Mouse (Mus musculus) forebrain, embryonic 14.5 days (tissue): Measurements from ENCODE around the gene Fam122c. TPM values are rescaled to one million over a fixed set of nuclear protein-coding genes. Genes with fewer than 3 reads are reported as not detected.
A peak's percentile ranks its signal among the peaks of the same experiment; 100 is the strongest.

Experiments used
- ATAC-seq: fragments of 200-750 bp; cut with Nextera tagmentation; 2 replicates; pipeline ENCODE4 v1.8.0; 2017; ENCODE audit warnings: mild to moderate bottlenecking, moderate library complexity
- DNase-seq: peaks from one replicate; pipeline ENCODE4 v3.0.0-alpha.2; 2015; ENCODE audit warnings: low spot score
- H3K27ac ChIP-seq: fragments of 300-500 bp; sonication (generic); 2 replicates; pipeline ENCODE4 v1.5.1; 2014; ENCODE audit warnings: low read depth, mild to moderate bottlenecking, control low read depth, low read length, moderate library complexity
- H3K27me3 ChIP-seq: fragments of 300-500 bp; sonication (generic); replicated peaks from 2 replicates; pipeline ENCODE4 v1.6.1; 2014; ENCODE audit warnings: low read length, control low read depth, mixed read lengths; ENCODE audit not compliant: control insufficient read depth, insufficient read depth
- H3K36me3 ChIP-seq: fragments of 300-500 bp; sonication (generic); 2 replicates; pipeline ENCODE4 v1.6.1; 2014; ENCODE audit warnings: low read length, control low read depth; ENCODE audit not compliant: control insufficient read depth, insufficient read depth
- H3K4me1 ChIP-seq: fragments of 300-500 bp; sonication (generic); 2 replicates; pipeline ENCODE4 v1.6.1; 2014; ENCODE audit warnings: antibody characterized with exemption, low read length, control low read depth; ENCODE audit not compliant: control insufficient read depth, insufficient read depth
- H3K4me2 ChIP-seq: fragments of 300-500 bp; sonication (generic); 2 replicates; pipeline ENCODE4 v1.6.1; 2014; ENCODE audit warnings: mild to moderate bottlenecking, control low read depth, low read length
- H3K4me3 ChIP-seq: fragments of 300-500 bp; sonication (generic); 2 replicates; pipeline ENCODE4 v1.5.1; 2014; ENCODE audit warnings: low read depth, low read length, control low read depth
- H3K9ac ChIP-seq: fragments of 300-500 bp; sonication (generic); 2 replicates; pipeline ENCODE4 v1.6.1; 2014; ENCODE audit warnings: mild to moderate bottlenecking, low read length, control low read depth, moderate library complexity
- H3K9me3 ChIP-seq: fragments of 300-500 bp; sonication (generic); replicated peaks from 2 replicates; pipeline ENCODE4 v1.6.1; 2016; ENCODE audit warnings: low read length, control low read depth, mixed read lengths; ENCODE audit not compliant: control insufficient read depth
- WGBS: fragments of 180-500 bp; shearing (Covaris S2); extraction: QIAGEN DNeasy Blood & Tissue Kit; methylation state at CpG from one replicate; pipeline ENCODE4 v1.1.7; 2014; 5-methylcytosine and 5-hydroxymethylcytosine counted together
- polyA plus RNA-seq: library from polyadenylated mRNA; unstranded; fragments of >200 nt; fragmentation: Nextera tagmentation; extraction: Ambion mirVana; gene quantifications from 2 replicates; pipeline ENCODE4 v1.2.1, GENCODE M21; 2014

Fam122c gene
- not detected in 2 replicates for polyA plus RNA-seq

- 23% methylated on average over 1 of the region's 1 CpGs for WGBS
- H3K36me3 ChIP-seq = no peaks in the 10 kb centered on the region
Observed at GRCm38 (mm10) chrX:53273124-53273523, at the start of gene Fam122c. Fam122c (plus strand) TSS chrX:53273424.

DNA sequence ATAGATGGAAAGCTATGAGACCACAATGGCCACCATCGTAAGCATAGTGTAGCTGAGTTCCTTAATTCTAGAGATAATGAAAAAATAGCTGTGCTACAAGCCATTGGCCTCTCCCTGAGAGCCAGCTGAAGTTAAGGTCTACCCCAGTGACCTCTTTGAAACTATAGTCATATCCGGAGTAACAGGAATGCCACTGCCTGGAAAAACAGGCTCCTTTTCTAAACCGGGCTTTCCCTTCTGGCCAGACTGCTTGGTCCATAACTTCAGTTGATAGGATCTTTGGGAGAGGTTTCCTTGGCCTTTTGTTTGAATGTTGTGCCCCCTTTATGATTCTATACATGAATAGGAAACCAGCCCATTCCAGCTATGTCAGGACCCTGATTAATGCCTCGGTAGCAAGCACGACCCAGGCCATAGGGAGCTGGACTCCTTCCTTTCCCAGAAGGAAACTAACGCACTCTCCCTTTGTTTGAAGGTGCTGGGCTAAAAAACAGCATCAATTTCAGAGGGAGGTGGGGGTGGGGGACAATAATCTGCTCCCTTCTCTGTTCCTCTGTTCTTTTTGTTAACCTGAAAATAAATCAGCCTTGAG is 48.8 kb upstream of the Fam122c start:
- H3K27me3 ChIP-seq = no peaks in the 10 kb centered on the region
- no peak overlapping the region for H3K9ac ChIP-seq
- WGBS = 66% methylated on average over 6 of the region's 6 CpGs
- no peak overlapping the region for H3K27ac ChIP-seq
- no peak for DNase-seq
- H3K4me2 ChIP-seq = no peak overlapping the region
- no peak for ATAC-seq
- H3K4me1 ChIP-seq = no peaks in the 10 kb centered on the region
- no peaks in the 10 kb centered on the region for H3K36me3 ChIP-seq
- H3K9me3 ChIP-seq = no peaks in the 10 kb centered on the region
- no peak overlapping the region for H3K4me3 ChIP-seq

More at GRCm38 (mm10) chrX:53273124-53273523, at the start of gene Fam122c:
- Histone ChIP-seq H3K4me1 (no peaks in the 10 kb centered on the region), H3K27ac (no peak within 1 kb of the TSS), H3K4me3 (no peak within 1 kb of the TSS), H3K27me3 (no peaks in the 10 kb centered on the region), H3K9ac (no peak within 1 kb of the TSS), H3K9me3 (no peaks in the 10 kb centered on the region), H3K4me2 (no peak within 1 kb of the TSS)
- DNase-seq (no peak), ATAC-seq (no peak)

DNA sequence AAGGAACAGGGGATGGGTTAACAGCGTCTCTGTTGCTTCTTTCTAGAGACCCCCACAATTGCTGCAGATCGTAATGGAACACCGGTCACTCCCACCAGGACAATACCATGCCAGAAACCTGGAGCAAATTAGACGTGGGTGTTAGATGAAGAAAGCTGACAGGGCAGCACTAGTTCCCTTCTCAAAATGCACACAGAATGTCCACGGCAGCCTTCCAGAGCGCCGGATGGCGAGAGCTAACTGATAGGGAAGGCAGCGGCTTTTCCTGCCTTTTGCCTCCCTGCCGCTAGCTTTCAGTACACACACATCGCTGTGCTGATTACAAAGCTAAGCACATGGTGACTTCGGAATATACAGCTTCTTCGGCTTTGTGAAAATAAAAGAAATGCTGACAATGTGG is 41.3 kb upstream of the Fam122c start:
- Histone ChIP-seq H3K4me3 (peak overlapping the region; percentile 16; the same call in 1 of the 2 replicates), H3K27ac (no peak overlapping the region), H3K36me3 (no peaks in the 10 kb centered on the region), H3K4me1 (no peaks in the 10 kb centered on the region), H3K9me3 (no peaks in the 10 kb centered on the region), H3K4me2 (peak overlapping the region; percentile 38; the same call in 1 of the 2 replicates), H3K9ac (peak overlapping the region; percentile 45; the same call in 1 of the 2 replicates), H3K27me3 (no peaks in the 10 kb centered on the region)
- ATAC-seq (no peak), DNase-seq (peak; percentile 46)
- WGBS = 51% methylated on average over 13 of the region's 13 CpGs

DNA sequence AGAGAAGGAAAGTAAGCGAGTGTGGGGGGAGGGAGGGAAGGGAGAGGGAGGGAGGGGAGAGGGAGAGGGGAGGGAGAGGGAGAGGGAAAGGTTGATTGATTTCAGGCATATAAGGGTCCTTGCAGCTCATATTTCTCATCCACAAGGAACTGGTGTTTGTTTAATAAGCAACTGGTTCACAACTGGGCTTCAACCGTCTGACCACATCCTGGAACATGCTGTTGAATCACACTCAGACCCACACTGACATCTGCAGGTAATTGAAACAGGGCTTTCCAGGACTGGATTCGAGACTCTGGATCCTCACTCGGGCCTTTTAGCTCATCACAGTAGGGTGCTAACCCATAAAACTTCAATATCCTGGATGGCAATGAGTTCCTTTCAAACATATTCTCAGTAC is 39.5 kb upstream of the Fam122c start:
- ATAC-seq (no peak), DNase-seq (no peak)
- H3K9ac ChIP-seq = no peak overlapping the region
- H3K27me3 ChIP-seq = no peaks in the 10 kb centered on the region
- no peaks in the 10 kb centered on the region for H3K9me3 ChIP-seq
- 38% methylated on average over 4 of the region's 4 CpGs for WGBS
- H3K27ac ChIP-seq = no peak overlapping the region
- no peak overlapping the region for H3K4me2 ChIP-seq
- no peaks in the 10 kb centered on the region for H3K36me3 ChIP-seq
- H3K4me3 ChIP-seq = no peak overlapping the region
- no peaks in the 10 kb centered on the region for H3K4me1 ChIP-seq

- ATAC-seq = no peak
Observed at GRCm38 (mm10) chrX:53236404-53236803, 36.8 kb upstream of the Fam122c start.

GRCm38 (mm10) chrX:53237971-53238370 is 35.3 kb upstream of the Fam122c start:
- 22% methylated on average over 2 of the region's 2 CpGs for WGBS
- no peaks in the 10 kb centered on the region for H3K9me3 ChIP-seq
- no peak overlapping the region for H3K4me2 ChIP-seq

More at GRCm38 (mm10) chrX:53236404-53236803, 36.8 kb upstream of the Fam122c start:
- H3K4me2 ChIP-seq = no peak overlapping the region
- H3K27me3 ChIP-seq = no peaks in the 10 kb centered on the region
- H3K4me1 ChIP-seq = no peaks in the 10 kb centered on the region
- 53% methylated on average over 7 of the region's 7 CpGs for WGBS
- no peak overlapping the region for H3K9ac ChIP-seq
- no peak overlapping the region for H3K4me3 ChIP-seq
- no peaks in the 10 kb centered on the region for H3K36me3 ChIP-seq
- no peak overlapping the region for H3K27ac ChIP-seq
- no peak for DNase-seq
- H3K9me3 ChIP-seq = no peaks in the 10 kb centered on the region

DNA sequence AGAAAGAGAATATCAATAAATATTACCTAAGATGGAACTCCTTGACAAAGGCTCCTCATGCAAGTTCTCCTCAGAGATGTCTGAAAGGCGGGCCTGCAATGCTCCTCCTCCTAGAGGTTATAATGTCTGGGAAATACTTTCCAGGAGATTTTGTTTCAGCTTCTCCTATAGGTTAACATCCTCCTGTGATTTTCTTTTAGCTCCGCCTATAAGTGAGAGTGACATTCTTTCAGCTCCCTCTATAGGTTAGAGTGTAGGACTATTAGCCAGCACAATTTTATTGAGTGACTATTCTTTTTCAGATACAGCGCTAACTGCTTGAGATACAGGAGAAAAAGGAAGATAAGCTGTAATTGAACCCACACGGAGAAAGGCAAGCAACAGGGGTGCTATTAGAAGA is 33.2 kb upstream of the Fam122c start, which contains the start of gene Plac1:
TSS of gene Plac1 (minus strand) at position 101 of the 400 bp plus-strand sequence.
- Histone ChIP-seq H3K36me3 (no peaks in the 10 kb centered on the region), H3K4me2 (no peak within 1 kb of the TSS), H3K27me3 (no peaks in the 10 kb centered on the region), H3K9me3 (no peaks in the 10 kb centered on the region), H3K27ac (no peak within 1 kb of the TSS), H3K4me1 (no peaks in the 10 kb centered on the region), H3K9ac (no peak within 1 kb of the TSS), H3K4me3 (no peak within 1 kb of the TSS)
- WGBS = 70% methylated on average over 4 of the region's 4 CpGs
- ATAC-seq (no peak), DNase-seq (no peak)

More at GRCm38 (mm10) chrX:53237971-53238370, 35.3 kb upstream of the Fam122c start:
- ATAC-seq = no peak
- Histone ChIP-seq H3K9ac (no peak overlapping the region), H3K27ac (no peak overlapping the region), H3K4me3 (no peak overlapping the region), H3K4me1 (no peaks in the 10 kb centered on the region), H3K36me3 (no peaks in the 10 kb centered on the region), H3K27me3 (no peaks in the 10 kb centered on the region)
- DNase-seq = no peak

GRCm38 (mm10) chrX:53255195-53255594 is 18.0 kb upstream of the Fam122c start:
- DNase-seq = peak; percentile 22
- no peaks in the 10 kb centered on the region for H3K27me3 ChIP-seq
- no peaks in the 10 kb centered on the region for H3K9me3 ChIP-seq
- H3K9ac ChIP-seq = no peak overlapping the region
- H3K4me2 ChIP-seq = no peak overlapping the region
- no peaks in the 10 kb centered on the region for H3K4me1 ChIP-seq
- no peak overlapping the region for H3K27ac ChIP-seq
- H3K4me3 ChIP-seq = no peak overlapping the region
- H3K36me3 ChIP-seq = no peaks in the 10 kb centered on the region
- ATAC-seq = no peak

GRCm38 (mm10) chrX:53266186-53266585 is 7.0 kb upstream of the Fam122c start:
- Histone ChIP-seq H3K4me2 (no peak overlapping the region), H3K27ac (no peak overlapping the region), H3K9me3 (no peaks in the 10 kb centered on the region), H3K9ac (no peak overlapping the region), H3K4me1 (no peaks in the 10 kb centered on the region), H3K4me3 (no peak overlapping the region), H3K27me3 (no peaks in the 10 kb centered on the region), H3K36me3 (no peaks in the 10 kb centered on the region)
- WGBS = 78% methylated on average over 9 of the region's 9 CpGs
- DNase-seq (no peak), ATAC-seq (no peak)
